8 mouse cellular contexts compared by ENCODE assay signal in the genomic region with DNA sequence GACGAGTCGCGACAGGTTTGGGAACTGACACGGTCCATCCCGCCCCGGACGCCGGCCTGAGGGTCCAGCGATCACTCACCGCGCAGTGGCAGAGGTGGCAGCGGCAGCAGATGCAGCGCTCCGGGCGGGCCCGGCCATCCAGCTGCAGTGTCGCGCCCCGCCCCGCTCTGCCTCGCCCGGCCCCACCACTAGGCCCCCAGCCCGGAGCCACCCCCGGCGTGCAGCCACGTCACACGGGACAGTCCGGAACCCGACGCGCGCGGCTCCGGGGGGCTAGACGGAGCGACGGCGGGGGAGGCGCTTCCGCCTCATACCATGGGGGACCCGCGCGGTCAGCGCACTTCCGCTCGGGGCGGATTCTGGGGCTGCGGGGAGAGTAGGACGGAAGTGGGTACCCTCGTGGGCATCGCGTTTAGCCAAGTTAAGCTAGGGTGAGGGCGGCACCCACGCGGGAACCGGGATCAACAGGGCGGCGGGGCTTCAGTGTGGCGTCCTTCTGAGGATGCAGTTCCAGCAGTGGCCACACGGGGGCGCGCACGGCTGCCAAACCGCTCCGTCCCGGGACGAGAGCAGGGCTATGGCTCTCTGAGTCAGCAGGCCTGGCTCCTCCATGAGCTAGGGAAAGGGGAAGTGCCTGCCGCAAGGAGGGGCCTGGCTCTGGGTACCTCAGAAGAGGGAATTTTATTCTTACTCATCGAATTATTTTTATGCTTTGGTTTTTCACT. TPM values are rescaled to one million over a fixed set of nuclear protein-coding genes. Genes with fewer than 3 reads are reported as not detected.
DNase-seq lines count a peak whose midpoint lies in the region; ATAC-seq lines count a peak whose summit lies in the region.

A gene (minus strand): TSS at position 342 of the 725 bp plus-strand sequence.

- peaks cover 9% of the 10 kb centered on the region; the same call in 1 of the 2 replicates for H3K36me3 ChIP-seq in intestine, embryonic 14.5 days (ENCODE audit: control insufficient read depth, insufficient read depth, low read length)

- peak within 1 kb of the TSS; percentile 79 for H3K27ac ChIP-seq in intestine, embryonic 14.5 days (ENCODE audit: low read depth)

- peak within 1 kb of the TSS; percentile 71 for H3K4me3 ChIP-seq in intestine, embryonic 14.5 days (ENCODE audit: low read depth, low read length)

- intact Hi-C loops in left cerebral cortex, postnatal 14 days (cut with DNase I), result loop anchor here (1.0 kb wide), 1 partner anchor 31 kb away; no protein-coding TSS in a partner anchor

- H3K9me3 ChIP-seq in intestine, embryonic 14.5 days (ENCODE audit: control insufficient read depth, low read length), result no peaks in the 10 kb centered on the region

- peak; percentile 97 for ATAC-seq in intestine, embryonic 14.5 days (replicated peaks; ENCODE audit: low FRiP score, low TSS enrichment, low read depth)

- under 1% methylated on average over 63 of the region's 69 CpGs for WGBS in intestine, embryonic 14.5 days

- peaks cover 12% of the 10 kb centered on the region for H3K4me1 ChIP-seq in intestine, embryonic 14.5 days (replicated peaks; ENCODE audit: control insufficient read depth, insufficient read depth, low read length)

- DNase-seq in adrenal gland, adult (ENCODE audit: inconsistent age in 2 of 2, low spot score in 1 of 2), result peak; percentile 98 to 100
- DNase-seq in embryo, embryonic 10.5 days (ENCODE audit: low spot score), result peak; percentile 93
- DNase-seq in gastrocnemius, postnatal 25 days, result peak; percentile 97
- peak; percentile 100 for DNase-seq in intestine, embryonic 14.5 days (ENCODE audit: low spot score)
- peak; percentile 96 to 97 for DNase-seq in left cerebral cortex, postnatal 14 days (ENCODE audit: low spot score in 2 of 2)
- peak; percentile 95 for DNase-seq in mesoderm, embryonic 11.5 days (ENCODE audit: low read depth, low spot score)
- peak; percentile 94 to 95 for DNase-seq in right cerebral cortex, postnatal 36 days (ENCODE audit: low spot score in 2 of 2)
- DNase-seq in yolk sac, embryonic 10.5 days (ENCODE audit: low spot score), result peak; percentile 94

- no peaks in the 10 kb centered on the region for H3K27me3 ChIP-seq in intestine, embryonic 14.5 days (replicated peaks; ENCODE audit: control insufficient read depth, insufficient read depth, low read length)

- H3K4me2 ChIP-seq in intestine, embryonic 14.5 days (ENCODE audit: low read length), result peak within 1 kb of the TSS; percentile 65

- peak within 1 kb of the TSS; percentile 57 for H3K9ac ChIP-seq in intestine, embryonic 14.5 days (ENCODE audit: low read length)

RNA-seq across cellular contexts. Expression of the gene that starts here (rescaled TPM):
- total RNA-seq in gastrocnemius, postnatal 25 days (2021), result 10 to 100 TPM; 21.8 to 22.5 TPM
- polyA plus RNA-seq in intestine, embryonic 14.5 days (2014; fragmentation: Nextera tagmentation; extraction: Ambion mirVana), result 29.7 and 32.3 TPM in 2 replicates
- total RNA-seq in left cerebral cortex, postnatal 14 days (2021), result 10 to 100 TPM; 26.2 to 32.9 TPM

Comparison
In these comparisons a context has a peak if more than half of its experiments do, and no peak if none do; other contexts are left out.
1. Peak in every context shown above with its lines: DNase-seq, ATAC-seq, H3K4me3 ChIP-seq and H3K27ac ChIP-seq.